Mouse (Mus musculus): ENCODE data around the gene Kcnip4. TPM values are rescaled to one million over a fixed set of nuclear protein-coding genes. Genes with fewer than 3 reads are reported as not detected.

Kcnip4 gene
- polyA plus RNA-seq, 1 experiment from 2014 or later = 6.8 TPM

DNA sequence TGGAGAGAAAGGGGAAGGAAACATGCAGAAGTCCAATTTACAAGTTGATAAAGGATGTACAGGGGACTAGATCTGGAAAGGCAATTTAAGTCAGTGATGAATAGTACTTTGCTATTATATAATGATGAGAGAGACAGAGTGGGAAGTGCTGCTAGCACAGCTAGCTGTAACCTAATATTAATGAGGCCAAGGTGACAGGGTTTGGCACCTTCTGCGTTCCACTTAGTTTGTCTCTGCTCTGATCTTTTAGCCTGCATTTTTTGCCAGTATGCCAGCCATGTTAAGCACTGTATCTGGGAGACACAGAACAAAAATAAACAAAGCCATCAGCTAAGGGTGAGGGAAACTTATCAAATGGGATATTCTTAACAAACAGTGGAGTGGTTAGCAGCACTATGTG, 745.3 kb downstream of the Kcnip4 start:
- no peaks in the 10 kb centered on the region for H3K36me3 ChIP-seq
- ATAC-seq = no peak
- no peak overlapping the region for H3K9ac ChIP-seq (replicated peaks)
- H3K4me3 ChIP-seq (replicated peaks) = no peak overlapping the region
- H3K27me3 ChIP-seq = no peaks in the 10 kb centered on the region
- WGBS = 65% methylated on average over 1 of the region's 1 CpGs
- H3K27ac ChIP-seq = no peak overlapping the region
- H3K9me3 ChIP-seq = no peaks in the 10 kb centered on the region
- H3K4me2 ChIP-seq (replicated peaks) = no peak overlapping the region
- H3K4me1 ChIP-seq (replicated peaks) = no peaks in the 10 kb centered on the region

GRCm38 (mm10) chr5:48748613-48749012, 776.1 kb downstream of the Kcnip4 start:
- Histone ChIP-seq H3K9me3 (no peaks in the 10 kb centered on the region), H3K9ac (replicated peaks) (no peak overlapping the region), H3K4me3 (replicated peaks) (no peak overlapping the region), H3K36me3 (no peaks in the 10 kb centered on the region), H3K4me1 (replicated peaks) (no peaks in the 10 kb centered on the region), H3K27me3 (no peaks in the 10 kb centered on the region), H3K4me2 (replicated peaks) (no peak overlapping the region), H3K27ac (no peak overlapping the region)
- ATAC-seq = peak; percentile 58

DNA sequence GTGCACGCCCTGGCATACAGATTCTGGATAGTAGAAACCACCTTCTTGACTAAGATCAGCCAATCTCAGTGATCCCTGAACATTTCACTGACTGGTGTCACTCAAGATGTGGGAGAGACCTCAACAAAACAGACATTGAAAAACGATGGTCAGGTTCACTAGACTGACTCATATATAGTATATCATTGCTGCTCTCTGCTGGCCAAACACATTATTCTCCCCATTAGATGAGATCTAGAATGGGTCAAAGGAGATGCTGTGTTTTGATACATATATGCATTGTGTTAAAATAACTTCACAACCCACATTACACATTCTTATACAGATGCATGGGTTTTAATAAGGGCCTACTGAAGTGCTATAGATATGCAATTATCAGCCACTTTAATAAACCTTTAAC, 787.1 kb downstream of the Kcnip4 start:
- Histone ChIP-seq H3K9me3 (no peaks in the 10 kb centered on the region), H3K27ac (no peak overlapping the region), H3K4me1 (replicated peaks) (no peaks in the 10 kb centered on the region), H3K4me3 (replicated peaks) (no peak overlapping the region), H3K27me3 (no peaks in the 10 kb centered on the region), H3K9ac (replicated peaks) (no peak overlapping the region), H3K4me2 (replicated peaks) (no peak overlapping the region), H3K36me3 (no peaks in the 10 kb centered on the region)
- 52% methylated on average over 2 of the region's 2 CpGs for WGBS
- ATAC-seq = no peak

DNA sequence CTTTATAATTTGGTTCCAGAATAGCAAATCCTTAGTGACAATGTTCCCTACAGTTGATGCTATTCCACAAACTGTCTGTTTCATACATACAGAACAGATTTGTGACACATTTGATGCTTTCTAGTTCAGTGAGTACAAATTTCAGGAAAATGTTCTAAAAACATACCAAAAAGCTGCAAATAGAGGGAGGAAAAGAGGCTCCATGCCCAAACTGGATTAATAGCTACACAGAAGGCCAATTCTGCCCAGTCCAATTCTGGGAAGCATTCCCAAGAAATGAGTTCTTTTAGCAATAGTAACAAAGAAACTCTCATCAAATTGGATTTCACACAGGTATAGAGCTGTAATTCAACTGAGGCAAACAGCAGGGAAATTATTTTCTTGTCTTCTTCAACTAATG, 806.5 kb downstream of the Kcnip4 start:
- H3K9ac ChIP-seq (replicated peaks) = no peak overlapping the region
- no peaks in the 10 kb centered on the region for H3K4me1 ChIP-seq (replicated peaks)
- H3K27ac ChIP-seq = no peak overlapping the region
- H3K36me3 ChIP-seq = no peaks in the 10 kb centered on the region
- no peaks in the 10 kb centered on the region for H3K9me3 ChIP-seq
- no peak overlapping the region for H3K4me3 ChIP-seq (replicated peaks)
- no peak overlapping the region for H3K4me2 ChIP-seq (replicated peaks)
- no peaks in the 10 kb centered on the region for H3K27me3 ChIP-seq
- no peak for ATAC-seq

DNA sequence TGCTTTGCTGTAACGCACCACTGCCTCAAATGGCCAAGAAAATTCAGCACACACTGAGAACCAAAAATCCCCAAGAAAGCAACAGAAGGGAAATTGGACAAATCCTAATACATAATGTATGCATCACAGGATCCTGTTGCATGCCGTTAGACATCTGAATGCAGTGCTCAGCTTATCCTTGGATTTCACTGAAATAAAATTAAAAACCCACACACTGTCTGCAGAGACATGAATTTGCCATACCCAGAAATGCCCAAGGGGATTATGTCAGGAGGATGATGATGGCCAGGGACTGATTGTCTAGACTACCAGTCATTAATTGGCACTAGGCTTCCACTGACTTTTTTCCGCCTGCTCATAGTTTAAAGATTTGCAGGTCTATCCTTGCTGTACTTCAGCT, 818.7 kb downstream of the Kcnip4 start:
- 62% methylated on average over 3 of the region's 3 CpGs for WGBS
- no peaks in the 10 kb centered on the region for H3K36me3 ChIP-seq
- H3K4me1 ChIP-seq (replicated peaks) = no peaks in the 10 kb centered on the region
- no peak overlapping the region for H3K27ac ChIP-seq
- H3K9ac ChIP-seq (replicated peaks) = no peak overlapping the region
- 0 out of 2 replicates have a peak, but pooled peaks have one; percentile 27 for ATAC-seq
- no peaks in the 10 kb centered on the region for H3K9me3 ChIP-seq
- H3K4me3 ChIP-seq (replicated peaks) = no peak overlapping the region
- H3K27me3 ChIP-seq = no peaks in the 10 kb centered on the region
- no peak overlapping the region for H3K4me2 ChIP-seq (replicated peaks)

GRCm38 (mm10) chr5:48687068-48687467, 837.6 kb downstream of the Kcnip4 start:
- 84% methylated on average over 3 of the region's 3 CpGs for WGBS

GRCm38 (mm10) chr5:48679733-48680595, 844.7 kb downstream of the Kcnip4 start:
- ATAC-seq = no peak
- Histone ChIP-seq H3K36me3 (no peaks in the 10 kb centered on the region), H3K4me1 (replicated peaks) (no peaks in the 10 kb centered on the region), H3K9me3 (no peaks in the 10 kb centered on the region), H3K9ac (replicated peaks) (no peak overlapping the region), H3K27me3 (no peaks in the 10 kb centered on the region), H3K27ac (no peak overlapping the region), H3K4me3 (replicated peaks) (no peak overlapping the region), H3K4me2 (replicated peaks) (no peak overlapping the region)
- WGBS = 93% methylated on average over 8 of the region's 8 CpGs

More at GRCm38 (mm10) chr5:48687068-48687467, 837.6 kb downstream of the Kcnip4 start:
- no peaks in the 10 kb centered on the region for H3K27me3 ChIP-seq
- no peak overlapping the region for H3K9ac ChIP-seq (replicated peaks)
- no peak overlapping the region for H3K4me2 ChIP-seq (replicated peaks)
- H3K27ac ChIP-seq = no peak overlapping the region
- no peaks in the 10 kb centered on the region for H3K4me1 ChIP-seq (replicated peaks)
- H3K36me3 ChIP-seq = no peaks in the 10 kb centered on the region
- no peak for ATAC-seq
- no peaks in the 10 kb centered on the region for H3K9me3 ChIP-seq
- H3K4me3 ChIP-seq (replicated peaks) = no peak overlapping the region

DNA sequence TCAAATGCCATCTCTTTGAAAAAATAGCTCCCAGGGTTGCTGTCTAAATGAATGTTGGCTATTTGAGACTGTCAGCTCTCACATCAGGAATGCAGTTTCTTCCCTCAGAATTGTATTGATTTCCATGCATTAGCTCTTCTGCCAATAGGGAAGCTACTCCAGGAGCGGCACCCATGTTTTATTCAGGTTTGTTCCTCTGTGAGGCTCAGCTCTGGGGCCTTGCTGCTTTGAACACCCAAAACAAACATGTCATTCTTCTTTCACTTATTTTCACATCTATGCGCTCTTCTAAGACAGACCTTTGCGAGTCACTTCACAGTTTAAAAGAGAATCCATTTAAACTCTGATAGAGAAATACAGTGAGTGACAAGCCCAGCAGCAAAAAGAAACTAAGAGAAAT, 862.2 kb downstream of the Kcnip4 start:
- 60% methylated on average over 3 of the region's 3 CpGs for WGBS
- no peaks in the 10 kb centered on the region for H3K9me3 ChIP-seq
- H3K27me3 ChIP-seq = no peaks in the 10 kb centered on the region
- no peaks in the 10 kb centered on the region for H3K36me3 ChIP-seq
- H3K27ac ChIP-seq = no peak overlapping the region
- H3K4me2 ChIP-seq (replicated peaks) = no peak overlapping the region
- H3K4me3 ChIP-seq (replicated peaks) = no peak overlapping the region
- no peak overlapping the region for H3K9ac ChIP-seq (replicated peaks)
- ATAC-seq = peak; percentile 70
- H3K4me1 ChIP-seq (replicated peaks) = no peaks in the 10 kb centered on the region

- ATAC-seq = no peak
- 92% methylated on average over 3 of the region's 3 CpGs for WGBS
- no peak overlapping the region for H3K4me2 ChIP-seq (replicated peaks)
Observed at GRCm38 (mm10) chr5:48659975-48660374, 864.7 kb downstream of the Kcnip4 start.

GRCm38 (mm10) chr5:48650496-48650895, 874.2 kb downstream of the Kcnip4 start:
- Histone ChIP-seq H3K9me3 (no peaks in the 10 kb centered on the region), H3K4me3 (replicated peaks) (no peak overlapping the region), H3K4me1 (replicated peaks) (no peaks in the 10 kb centered on the region), H3K27ac (no peak overlapping the region), H3K27me3 (no peaks in the 10 kb centered on the region), H3K4me2 (replicated peaks) (no peak overlapping the region), H3K9ac (replicated peaks) (no peak overlapping the region), H3K36me3 (no peaks in the 10 kb centered on the region)
- ATAC-seq = no peak
- 64% methylated on average over 4 of the region's 4 CpGs for WGBS

More at GRCm38 (mm10) chr5:48659975-48660374, 864.7 kb downstream of the Kcnip4 start:
- H3K9me3 ChIP-seq = no peaks in the 10 kb centered on the region
- no peaks in the 10 kb centered on the region for H3K27me3 ChIP-seq
- H3K4me3 ChIP-seq (replicated peaks) = no peak overlapping the region
- H3K27ac ChIP-seq = no peak overlapping the region
- H3K4me1 ChIP-seq (replicated peaks) = no peaks in the 10 kb centered on the region
- H3K36me3 ChIP-seq = no peaks in the 10 kb centered on the region
- no peak overlapping the region for H3K9ac ChIP-seq (replicated peaks)

DNA sequence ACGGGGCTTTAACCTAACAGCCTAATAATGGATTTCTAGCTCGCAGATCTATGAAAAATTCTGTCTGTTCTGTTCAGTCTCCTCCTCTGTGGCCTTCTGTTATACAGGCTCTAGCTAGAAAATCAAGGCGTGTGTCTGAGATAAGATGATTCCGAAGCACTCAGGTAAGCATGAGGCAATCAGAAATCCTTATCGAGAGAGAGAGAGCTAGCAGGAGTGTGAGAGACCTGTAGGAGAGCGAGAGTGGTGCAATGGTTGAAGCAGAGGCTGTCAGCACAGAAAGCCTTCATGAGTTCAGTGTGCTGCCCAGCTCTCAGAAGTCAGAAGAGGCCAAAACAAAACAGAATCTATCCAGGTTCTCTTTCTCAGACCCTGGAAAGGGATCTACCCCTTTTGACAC, 888.0 kb downstream of the Kcnip4 start:
- Histone ChIP-seq H3K27me3 (no peaks in the 10 kb centered on the region), H3K4me1 (replicated peaks) (no peaks in the 10 kb centered on the region), H3K9me3 (no peaks in the 10 kb centered on the region), H3K27ac (no peak overlapping the region), H3K9ac (replicated peaks) (no peak overlapping the region), H3K36me3 (no peaks in the 10 kb centered on the region), H3K4me2 (replicated peaks) (no peak overlapping the region), H3K4me3 (replicated peaks) (no peak overlapping the region)
- ATAC-seq = no peak
- 83% methylated on average over 6 of the region's 6 CpGs for WGBS

DNA sequence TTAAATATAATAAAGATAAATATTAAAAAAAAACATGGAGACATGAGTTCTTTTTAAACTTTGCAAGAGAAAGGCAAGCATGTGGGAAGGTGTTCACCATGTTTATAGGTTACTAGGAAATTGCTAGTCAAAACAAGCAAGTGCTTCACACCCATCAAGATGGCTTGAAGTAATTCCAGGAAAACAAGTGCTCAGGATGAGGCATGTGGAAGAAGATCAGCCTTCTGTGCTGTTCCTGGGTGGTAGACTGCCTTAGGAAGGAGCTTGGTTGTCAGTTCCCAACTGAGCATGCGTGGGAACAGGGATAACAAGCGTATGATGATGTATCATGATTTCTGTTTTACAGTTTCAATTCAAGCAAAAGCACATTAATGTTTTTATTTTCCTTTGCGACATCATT, 891.1 kb downstream of the Kcnip4 start:
- Histone ChIP-seq H3K27ac (no peak overlapping the region), H3K36me3 (no peaks in the 10 kb centered on the region), H3K4me2 (replicated peaks) (no peak overlapping the region), H3K4me3 (replicated peaks) (no peak overlapping the region), H3K9ac (replicated peaks) (no peak overlapping the region), H3K9me3 (no peaks in the 10 kb centered on the region), H3K4me1 (replicated peaks) (no peaks in the 10 kb centered on the region), H3K27me3 (no peaks in the 10 kb centered on the region)
- no peak for ATAC-seq
- WGBS = 97% methylated on average over 3 of the region's 3 CpGs

GRCm38 (mm10) chr5:48623370-48623769, 901.3 kb downstream of the Kcnip4 start:
- no peaks in the 10 kb centered on the region for H3K36me3 ChIP-seq
- no peak overlapping the region for H3K27ac ChIP-seq
- ATAC-seq = no peak
- H3K4me1 ChIP-seq (replicated peaks) = no peaks in the 10 kb centered on the region
- H3K27me3 ChIP-seq = no peaks in the 10 kb centered on the region
- no peaks in the 10 kb centered on the region for H3K9me3 ChIP-seq
- 83% methylated on average over 7 of the region's 7 CpGs for WGBS
- H3K9ac ChIP-seq (replicated peaks) = no peak overlapping the region
- no peak overlapping the region for H3K4me2 ChIP-seq (replicated peaks)
- no peak overlapping the region for H3K4me3 ChIP-seq (replicated peaks)
